Mouse (Mus musculus): ENCODE measurements around the gene Polk.

Polk gene

DNA sequence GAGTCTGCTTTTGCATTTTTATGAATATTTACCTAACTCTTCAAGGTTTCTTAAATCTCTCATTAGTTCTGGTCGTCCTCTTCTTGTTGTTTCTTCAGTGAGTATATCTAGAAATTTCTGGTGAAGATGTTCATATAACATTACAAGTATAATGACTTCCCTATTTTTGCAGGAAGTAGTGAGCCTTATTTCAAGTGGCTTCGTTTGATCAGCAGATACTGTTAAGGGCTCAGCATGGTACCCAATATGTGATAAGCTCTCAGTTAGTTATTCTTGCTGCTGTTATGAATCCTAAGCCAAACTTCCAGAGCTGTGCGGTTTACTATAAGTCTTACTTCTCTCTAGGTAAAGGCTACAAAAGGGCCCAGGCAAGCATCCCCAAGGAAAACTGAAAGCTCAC lies 12.8 kb downstream of the Polk start:
- no peak for DNase-seq (ENCODE audit: low read depth, low spot score)

DNA sequence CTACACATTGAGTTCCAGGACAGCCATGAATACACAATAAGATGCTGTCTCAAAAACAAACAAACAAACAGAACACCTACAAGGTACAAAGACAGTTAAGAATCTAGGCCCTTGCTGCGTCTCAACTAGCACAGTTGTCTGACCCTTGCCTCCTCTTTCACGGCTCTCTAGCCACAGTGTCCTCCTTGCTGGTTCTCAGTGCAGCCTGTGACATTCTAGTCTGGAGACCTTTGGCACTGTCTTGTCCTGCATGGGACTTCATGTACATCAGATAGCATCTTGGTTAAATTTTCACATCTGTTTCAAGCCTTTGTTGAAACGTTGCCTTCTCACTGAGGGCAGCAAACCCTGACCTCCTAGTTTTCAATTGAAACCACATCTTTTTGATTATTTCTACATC lies 13.6 kb downstream of the Polk start:
- no peak for DNase-seq (ENCODE audit: low read depth, low spot score)

DNA sequence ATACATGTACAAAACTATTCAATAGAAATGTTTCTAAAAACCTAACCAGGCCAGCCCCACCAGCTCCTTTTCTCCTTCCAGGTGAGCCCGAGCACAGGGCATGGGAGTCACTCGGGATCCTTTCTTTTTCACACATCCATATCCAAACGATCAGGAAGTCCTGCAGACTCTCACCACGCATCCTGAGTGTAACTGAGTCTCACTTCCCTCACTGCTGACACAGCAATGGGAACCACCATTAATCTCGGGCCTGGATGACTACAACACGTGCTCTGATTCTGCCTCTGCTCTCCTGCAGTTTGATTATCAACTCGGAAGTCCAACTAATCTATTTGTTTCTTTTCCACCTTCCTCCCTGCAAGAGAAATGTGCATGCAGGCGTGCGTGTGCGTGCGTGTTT lies 14.5 kb downstream of the Polk start:
- DNase-seq (ENCODE audit: low read depth, low spot score) = no peak

DNA sequence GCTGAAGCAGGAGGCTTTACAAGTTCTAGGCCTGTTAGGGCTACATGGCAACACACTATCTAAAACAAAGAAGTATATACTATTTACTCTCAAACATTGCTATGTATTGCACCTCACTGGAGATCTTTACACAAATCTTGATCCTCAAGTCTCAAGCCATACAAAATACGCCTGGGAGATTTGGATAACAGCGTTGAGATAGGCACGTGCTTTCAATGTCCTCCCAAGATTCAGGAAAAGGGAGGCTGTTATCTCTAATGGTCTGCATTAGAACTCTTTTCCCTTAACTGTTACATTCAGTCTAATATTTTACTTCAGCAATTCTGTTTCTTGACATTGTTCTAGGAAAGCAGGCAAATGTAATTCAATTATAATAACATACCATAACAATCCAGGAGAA lies 15.4 kb downstream of the Polk start:
- no peak for DNase-seq (ENCODE audit: low read depth, low spot score)

DNA sequence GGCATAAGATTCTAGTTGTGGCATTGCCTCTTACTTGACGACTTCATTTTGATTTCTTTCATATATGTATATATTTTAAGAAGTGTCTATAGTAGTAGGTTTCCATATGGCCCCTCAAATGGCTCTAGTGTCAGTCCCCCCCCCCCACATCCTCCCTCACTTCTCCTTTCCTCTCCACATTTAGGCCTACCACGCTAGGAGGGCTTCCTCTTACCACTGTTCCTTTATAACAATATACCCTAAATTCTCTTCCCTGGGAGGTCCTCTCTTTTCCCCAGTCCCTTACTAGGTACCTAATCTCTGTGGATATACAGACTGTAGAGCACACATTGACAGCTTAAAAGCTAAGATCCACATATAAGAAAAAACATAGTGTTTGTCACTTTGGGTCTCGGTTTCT lies 21.1 kb downstream of the Polk start:
- no peak for DNase-seq (ENCODE audit: low read depth, low spot score)

DNA sequence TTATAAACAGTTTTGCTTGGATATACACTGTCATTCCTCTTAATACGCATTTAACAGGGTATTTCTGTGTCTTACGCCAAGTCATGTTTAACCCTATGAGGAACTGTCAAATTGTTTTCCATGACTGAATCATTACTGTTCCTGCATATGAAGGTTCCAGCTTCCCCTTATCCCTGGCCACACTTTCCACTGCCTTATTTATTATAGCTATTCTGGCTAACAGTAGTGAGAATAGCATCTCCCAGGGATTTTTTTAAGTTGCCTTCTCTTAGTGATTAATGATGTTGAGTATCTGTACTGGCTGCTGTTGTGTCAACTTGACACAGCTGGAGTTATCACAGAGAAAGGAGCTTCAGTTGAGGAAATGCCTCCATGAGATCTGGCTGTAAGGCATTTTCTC lies 25.0 kb downstream of the Polk start:
- DNase-seq (ENCODE audit: low read depth, low spot score) = no peak

DNA sequence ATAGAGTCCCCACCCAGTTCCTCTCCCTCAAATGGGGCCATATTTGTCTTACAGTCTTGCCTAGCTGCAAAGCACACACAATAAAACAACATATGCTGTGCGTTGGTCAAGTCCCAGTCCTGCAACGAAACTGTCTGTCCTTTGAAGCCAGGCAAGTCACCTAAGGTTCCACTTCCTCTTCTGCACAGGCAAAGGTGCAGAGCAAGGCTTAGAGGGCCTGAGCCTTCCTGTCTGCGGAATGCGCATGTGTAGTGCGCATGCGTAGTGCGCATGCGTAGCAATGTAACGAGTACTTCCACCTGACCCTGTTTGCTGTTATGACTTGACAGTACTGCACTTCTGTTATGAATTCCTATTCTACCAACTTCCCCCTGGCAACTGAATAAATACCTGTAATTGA lies 26.1 kb downstream of the Polk start:
- no peak for DNase-seq (ENCODE audit: low read depth, low spot score)

DNA sequence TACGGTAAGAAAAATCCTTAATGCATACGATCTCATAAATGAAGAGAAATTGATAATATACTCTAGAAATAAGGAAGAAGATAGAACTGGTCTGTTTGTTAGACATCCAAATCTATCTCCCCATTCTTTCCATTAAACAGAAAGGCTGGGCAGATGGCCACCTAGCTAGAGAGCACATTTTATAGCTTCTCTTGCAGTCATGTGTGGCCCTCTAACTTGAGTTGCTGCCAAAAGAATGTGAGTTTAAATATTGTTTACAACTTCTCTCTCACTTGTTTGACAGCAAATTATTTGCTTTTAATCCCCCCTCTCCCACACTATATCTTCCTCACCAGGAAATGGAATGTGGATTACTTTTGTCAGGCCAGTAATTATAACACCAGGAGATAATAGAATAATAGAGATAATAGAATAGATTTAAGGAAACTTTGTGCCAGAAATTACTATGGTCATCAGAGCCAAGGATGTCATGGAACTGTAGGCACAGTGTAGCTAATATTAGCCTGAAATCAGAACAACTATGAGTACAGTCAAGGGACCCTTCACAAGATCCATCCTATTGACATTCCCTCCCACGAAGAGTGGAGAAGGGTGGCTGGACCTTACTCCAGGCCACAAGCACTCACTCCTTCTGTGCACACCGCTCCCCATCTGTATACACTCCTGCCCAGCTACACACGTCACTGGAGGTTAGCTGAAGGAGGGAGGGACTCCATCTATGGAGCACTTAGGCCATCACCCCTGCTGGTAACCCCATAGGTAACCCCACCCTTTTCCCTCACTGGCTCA lies 28.0 kb downstream of the Polk start:
- DNase-seq (ENCODE audit: low read depth, low spot score) = no peak

DNA sequence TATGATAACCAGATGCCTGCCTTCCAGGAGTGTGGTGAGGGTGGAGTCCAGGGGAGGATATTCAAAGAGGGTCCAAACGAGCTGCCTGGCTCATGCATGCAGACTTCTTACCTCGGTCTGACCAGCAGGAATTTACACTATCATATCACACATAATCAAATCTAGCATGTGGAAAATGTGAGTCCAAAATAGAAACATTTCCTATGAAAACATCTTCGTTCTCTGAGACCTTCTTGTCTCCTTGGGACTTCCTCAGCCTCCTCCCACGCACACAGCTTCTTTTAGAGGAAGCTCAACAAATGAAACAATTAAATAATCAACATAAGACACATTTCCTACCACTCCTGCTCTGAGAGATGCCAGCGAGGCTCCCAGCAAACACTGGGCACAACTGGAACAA lies 30.5 kb downstream of the Polk start:
- DNase-seq (ENCODE audit: low read depth, low spot score) = peak; percentile 19

DNA sequence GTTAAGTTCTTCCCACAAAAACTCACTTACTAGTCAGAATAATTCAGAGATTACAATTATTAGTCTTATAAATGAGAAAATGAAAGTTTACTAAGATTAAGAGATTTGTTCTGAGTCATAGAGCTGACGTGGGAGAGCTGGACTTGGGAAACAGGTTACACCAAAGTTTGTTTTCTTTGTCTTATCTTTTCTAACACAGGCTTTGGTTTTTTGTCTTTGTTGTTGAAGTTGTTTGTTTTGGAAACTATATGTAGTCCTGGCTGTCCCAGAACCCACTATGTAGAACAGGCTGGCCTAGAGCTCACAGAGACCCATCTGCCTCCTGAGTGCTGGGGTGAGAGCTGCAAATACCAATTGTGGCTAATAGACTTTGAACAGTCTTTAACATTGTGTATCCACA lies 31.1 kb downstream of the Polk start:
- DNase-seq (ENCODE audit: low read depth, low spot score) = no peak

DNA sequence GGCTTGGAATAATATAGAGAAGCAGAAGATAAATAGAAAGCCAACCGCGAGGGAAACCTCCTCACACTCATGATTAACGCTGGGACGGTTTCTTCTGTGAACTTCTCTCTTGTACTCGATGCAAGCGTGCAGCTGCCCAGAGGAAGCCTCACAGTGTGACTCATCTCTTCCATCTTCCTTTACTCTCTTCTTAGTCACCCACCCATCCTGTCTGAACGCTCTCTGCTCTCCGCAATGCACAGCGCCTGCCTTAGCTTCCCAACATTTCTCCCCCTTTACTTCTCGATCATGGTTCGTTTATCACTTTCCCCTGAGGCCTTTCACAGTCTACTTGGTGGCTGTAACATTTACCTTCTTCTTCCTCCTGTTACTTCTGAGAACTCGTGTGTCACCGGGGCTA lies 31.7 kb downstream of the Polk start:
- no peak for DNase-seq (ENCODE audit: low read depth, low spot score)

DNA sequence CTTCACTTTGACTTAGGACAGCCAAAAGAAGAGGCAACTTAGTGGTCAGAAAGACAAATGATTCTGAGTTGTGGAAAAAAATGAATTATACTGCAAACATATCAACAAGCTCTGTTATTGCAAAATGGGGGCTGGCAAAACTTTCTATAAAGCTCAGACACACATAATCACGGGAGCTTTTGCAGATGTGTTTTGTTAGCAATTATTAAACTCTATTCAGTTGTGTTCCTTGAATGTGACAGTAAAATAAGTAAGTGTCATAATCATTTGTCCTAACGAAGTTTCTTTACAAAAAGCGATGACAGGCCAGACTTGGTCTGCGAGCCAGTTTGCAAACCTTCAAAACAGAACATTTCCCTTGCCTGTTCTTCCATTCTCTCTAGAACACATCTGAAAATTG lies 34.8 kb downstream of the Polk start:
- DNase-seq (ENCODE audit: low read depth, low spot score) = no peak

DNA sequence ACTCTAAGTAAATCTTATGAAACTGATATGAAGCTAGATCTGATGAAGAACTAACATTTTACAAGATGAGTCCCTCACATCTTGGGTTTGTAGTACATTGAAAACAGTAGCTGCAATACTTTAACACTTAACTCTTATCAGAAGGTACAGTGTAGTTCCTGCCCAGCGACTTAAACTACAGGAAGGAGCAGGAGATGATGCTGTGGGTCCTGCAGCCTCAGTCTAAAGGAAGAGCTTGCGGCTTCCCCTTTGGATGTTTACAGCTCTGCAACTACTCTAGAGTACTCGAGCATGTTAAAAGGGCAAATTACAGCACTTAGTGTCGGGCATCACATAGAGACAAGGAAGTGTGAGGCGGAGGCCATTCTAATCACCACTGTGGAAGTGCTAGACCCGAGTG lies 36.1 kb downstream of the Polk start:
- DNase-seq (ENCODE audit: low read depth, low spot score) = no peak

DNA sequence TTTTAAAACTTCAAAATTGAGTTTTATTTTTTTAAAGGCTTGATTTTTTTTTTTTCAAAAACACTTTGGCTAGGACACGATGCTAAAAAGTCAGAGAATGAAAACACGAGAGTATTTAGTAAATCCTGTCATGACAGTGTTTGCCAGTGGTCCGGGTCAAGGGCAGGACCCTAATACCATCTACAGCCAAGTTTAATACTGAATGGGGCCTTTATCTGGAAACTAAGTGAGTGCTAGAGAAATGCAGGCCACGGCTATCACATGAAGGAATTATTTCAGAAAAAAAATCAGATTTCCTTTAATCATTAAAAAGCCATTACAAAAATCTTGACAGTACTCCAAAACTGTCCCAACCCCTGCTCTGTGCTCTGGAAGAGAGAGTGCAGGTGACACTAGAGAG lies 36.7 kb downstream of the Polk start:
- no peak for DNase-seq (ENCODE audit: low read depth, low spot score)

DNA sequence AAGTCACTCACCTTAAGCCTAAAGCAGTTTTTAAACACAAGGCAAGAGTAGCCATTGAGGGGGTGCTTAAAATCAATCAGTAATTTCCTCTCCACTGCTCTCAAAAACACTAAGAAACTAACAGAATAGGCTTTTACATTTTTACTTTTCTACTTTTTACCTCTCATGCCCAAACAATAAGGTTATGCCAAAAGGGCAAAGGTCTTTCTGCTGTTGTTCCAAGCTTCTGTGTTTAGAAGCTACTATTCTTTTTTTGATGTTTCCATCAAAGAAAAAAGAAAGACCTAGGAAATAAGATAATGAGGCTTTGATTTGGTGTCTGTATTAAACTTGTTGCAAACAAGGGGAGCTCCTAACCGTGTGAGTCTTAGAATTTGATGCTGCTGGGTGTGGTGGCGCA lies 42.5 kb downstream of the Polk start:
- no peak for DNase-seq (ENCODE audit: low read depth, low spot score)

DNA sequence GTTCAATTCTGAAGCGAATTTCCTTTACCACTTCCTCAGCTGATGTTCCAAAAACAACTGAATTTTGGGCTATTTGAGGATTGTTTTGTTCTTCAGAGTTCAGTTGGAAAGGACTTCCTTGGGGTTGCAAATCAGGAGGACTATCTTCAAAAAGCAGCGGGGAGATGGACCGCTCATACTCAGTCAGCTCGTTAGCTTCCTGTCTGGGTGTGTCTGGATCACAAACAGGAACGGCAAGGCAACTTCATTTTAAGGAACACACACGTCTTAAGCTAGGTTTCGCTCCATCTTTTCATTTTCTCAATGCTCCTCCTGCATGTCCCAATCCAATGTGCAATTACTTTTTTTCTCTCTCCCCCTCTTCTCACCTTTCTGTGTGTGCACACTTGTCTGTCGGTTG lies 45.7 kb downstream of the Polk start:
- DNase-seq (ENCODE audit: low read depth, low spot score) = no peak

DNA sequence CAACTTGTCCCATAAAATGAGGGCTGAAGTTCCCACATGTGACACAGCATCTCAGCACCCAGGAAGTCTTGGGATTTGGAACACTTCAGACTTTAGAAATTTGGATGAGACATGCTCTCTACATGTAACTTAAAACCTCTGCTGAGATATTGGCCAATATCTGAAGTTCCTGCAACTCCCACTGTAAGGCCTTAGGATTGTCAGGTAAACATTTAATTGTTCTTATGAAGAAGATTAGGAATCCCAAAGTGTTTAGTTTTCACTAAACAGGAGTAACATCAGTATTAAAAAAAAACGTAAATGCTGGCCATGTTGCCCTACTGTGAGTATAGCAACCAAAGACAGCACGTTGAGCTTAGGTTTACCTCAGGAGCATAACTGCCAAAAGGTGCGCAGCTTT lies 51.9 kb downstream of the Polk start, which contains the start of gene Gm17622:
Gene Gm17622, plus strand, starts transcription at position 301 of the 400 bp plus-strand sequence.
- DNase-seq (ENCODE audit: low read depth, low spot score) = no peak

DNA sequence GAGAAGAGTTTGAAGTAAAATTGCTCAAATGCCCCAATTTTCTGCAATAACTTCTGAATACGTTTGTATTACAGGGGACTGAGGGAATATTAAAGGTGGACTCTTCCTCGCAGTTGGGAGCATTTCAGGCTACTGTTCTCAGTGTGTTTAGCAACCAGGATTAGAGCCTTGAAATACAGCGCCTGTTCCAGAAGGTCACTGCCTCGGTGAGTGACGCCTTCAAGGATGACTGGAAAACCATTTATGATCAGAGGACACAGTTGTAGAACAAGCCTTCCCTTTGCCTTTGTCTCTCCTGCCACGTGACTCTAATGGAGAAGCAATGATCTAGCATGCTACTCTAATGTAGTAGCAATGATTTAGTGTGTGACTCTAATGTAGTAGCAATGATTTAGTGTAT lies 54.4 kb downstream of the Polk start:
- no peak for DNase-seq (ENCODE audit: low read depth, low spot score)

DNA sequence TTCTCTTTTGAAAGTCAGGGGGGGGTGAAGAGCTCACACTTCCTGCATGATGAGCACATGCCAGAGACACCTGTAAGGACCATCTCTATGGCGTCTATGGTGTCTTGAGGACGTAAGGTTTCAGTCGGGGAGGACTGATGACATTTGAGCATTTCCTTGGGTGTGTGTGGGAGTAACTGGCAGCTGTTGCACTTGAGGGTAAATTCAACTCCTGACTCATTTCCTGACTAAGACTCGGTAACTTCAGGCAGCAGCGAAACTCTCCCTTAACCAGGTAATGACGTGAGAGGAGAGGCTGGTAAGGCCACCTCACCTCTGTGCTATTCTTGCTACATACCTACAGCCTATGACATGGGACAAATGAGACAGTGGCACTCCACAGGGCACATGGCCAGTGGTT lies 55.1 kb downstream of the Polk start:
- no peak for DNase-seq (ENCODE audit: low read depth, low spot score)

DNA sequence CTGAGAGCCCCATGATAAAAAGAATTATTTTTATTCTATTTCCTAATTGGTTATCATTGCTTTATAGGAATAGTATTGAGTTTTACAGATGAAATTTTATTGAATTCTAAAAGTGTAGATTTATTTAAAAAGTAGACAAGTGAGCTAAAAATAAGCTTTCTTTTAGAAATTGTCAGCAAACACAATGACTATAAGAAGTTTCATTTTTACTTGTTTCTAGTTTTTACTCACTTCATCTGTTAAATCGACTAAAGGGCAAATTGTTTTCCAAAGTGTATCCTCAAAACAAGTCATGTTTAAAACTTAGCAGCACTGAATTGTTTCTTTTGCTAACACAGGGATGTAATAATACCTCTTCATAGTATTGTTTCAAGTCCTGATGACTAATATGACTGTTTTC lies 63.4 kb downstream of the Polk start:
- no peak for DNase-seq (ENCODE audit: low read depth, low spot score)

DNA sequence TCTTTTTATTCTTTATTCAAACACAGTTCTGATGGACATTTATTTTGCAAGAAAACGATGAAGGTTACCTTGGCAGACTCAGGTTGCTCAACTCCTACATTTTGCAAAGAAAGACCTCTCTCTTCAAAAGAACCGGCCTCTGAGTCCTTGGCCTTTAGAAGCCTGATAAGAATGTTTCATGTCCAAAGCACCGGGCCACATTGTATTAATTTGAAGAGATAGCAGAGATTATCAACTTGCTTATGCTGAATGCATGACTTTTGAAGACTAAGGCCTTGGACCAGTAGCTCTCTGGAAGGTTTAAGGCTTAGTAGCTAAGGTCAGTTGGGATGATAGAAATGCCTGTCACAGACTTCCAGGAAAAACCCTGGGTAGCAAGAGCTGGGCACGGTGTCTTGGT lies 65.2 kb downstream of the Polk start:
- DNase-seq (ENCODE audit: low read depth, low spot score) = no peak

DNA sequence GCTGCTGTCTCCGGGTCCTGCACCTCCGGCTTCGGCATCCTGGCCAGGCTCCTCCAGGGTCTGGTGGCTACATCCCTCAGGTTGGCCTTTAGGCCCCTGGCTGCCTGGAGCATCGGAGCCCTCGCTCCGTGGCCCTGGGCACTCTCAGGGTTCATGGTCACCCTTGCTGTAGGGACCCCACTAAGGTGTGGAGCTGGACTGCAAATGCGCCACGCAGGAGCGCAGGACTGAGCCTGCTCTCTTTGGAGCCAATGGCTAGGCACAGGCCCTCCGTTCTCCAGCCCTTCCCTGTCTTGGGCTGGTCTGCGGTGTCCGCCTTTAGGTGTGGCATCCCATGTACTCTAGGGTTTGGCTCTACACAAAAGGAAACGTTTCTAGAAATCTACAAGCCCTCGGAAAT lies 71.4 kb downstream of the Polk start, which contains the start of gene Ankdd1b:
Gene Ankdd1b, minus strand, starts transcription at position 242 of the 400 bp plus-strand sequence.
- no peak for DNase-seq (ENCODE audit: low read depth, low spot score)

DNA sequence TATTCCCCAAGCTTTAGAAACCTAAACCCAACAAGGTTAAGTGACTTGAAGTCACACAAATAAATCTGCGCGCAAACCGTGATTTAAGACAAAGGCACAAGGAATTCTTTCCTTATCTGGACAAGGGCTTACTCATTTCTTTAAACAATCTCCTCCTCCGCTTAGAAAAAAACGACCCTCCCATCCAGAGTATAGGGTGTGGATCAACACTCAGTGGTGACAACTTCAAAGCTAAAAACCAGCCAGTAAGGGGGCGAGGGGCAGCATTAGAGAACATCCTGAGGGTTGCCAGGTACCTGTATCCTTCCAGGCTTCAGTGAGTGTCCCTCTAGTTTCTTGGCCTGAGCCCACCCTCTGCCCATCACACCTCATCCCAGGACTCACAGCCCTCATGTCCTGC lies 71.8 kb downstream of the Polk start:
- no peak for DNase-seq (ENCODE audit: low read depth, low spot score)

DNA sequence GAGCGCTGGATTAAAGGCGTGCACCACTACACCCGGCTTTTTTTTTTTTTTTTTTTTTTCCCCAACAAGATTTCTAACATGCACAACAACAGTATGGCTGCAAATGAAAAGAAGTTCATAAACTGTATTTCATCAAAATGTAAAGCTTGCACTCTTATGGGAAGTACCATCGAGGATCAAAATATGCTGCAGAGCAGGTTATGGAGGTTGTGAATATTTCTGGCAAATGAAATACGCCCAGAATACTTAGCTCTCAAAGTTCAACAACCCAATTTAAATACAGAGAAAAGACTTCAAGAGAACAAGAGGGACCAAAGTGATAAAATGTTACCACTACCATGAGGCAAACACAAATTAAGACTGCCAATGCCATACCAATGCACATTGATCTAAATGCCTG lies 73.7 kb downstream of the Polk start:
- no peak for DNase-seq (ENCODE audit: low read depth, low spot score)
